Mouse (Mus musculus) embryo, embryonic 10 days (tissue): ENCODE data around the gene Serpina5.

Experiments
- DNase-seq: peaks from one replicate; pipeline ENCODE4 v3.0.0-alpha.2; 2015; ENCODE audit warnings: low spot score

Serpina5 gene

GRCm38 (mm10) chr12:104127696-104128095 lies 26.8 kb downstream of the Serpina5 start, which contains the start of gene Serpina3b:
TSS of gene Serpina3b (plus strand) at chr12:104127996.
- DNase-seq = no peak

DNA sequence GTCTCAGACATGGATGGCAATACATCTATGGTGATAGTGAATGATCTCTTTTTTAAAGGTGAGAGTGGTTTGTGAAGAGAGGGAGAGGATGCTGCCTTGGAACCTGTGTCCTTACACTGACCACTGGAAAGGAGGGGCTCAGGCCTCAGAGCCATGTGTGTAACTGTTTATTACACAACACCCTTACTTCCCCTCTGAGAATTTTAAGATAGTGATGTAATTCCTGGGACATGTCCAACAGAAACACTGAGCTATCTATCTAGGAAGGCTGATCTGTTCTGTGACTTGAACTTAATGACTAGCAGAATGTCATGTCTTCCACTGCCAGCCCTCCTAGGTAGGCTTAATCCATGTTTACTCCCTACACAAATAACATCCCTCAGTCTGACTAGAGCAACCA lies 30.1 kb downstream of the Serpina5 start:
- DNase-seq = no peak

DNA sequence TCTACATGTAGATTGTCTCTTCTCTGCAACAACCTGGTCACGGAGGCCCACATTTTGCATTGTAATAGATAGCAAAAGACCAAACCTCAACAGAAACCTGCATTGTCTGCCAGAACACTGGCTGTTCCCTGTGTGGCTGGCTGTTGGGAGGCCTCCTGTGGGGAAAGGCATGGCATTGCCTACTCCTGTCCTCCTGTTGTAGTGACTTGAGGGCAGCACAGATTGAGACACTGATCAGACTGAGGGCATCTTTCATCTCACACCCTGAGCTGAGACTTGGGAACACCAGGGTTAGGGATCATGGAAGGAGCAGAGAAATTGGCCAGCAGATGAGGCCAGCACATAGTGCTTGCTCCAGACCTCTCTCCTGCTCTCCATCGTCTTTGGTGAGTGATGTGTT lies 37.3 kb downstream of the Serpina5 start:
- no peak for DNase-seq

DNA sequence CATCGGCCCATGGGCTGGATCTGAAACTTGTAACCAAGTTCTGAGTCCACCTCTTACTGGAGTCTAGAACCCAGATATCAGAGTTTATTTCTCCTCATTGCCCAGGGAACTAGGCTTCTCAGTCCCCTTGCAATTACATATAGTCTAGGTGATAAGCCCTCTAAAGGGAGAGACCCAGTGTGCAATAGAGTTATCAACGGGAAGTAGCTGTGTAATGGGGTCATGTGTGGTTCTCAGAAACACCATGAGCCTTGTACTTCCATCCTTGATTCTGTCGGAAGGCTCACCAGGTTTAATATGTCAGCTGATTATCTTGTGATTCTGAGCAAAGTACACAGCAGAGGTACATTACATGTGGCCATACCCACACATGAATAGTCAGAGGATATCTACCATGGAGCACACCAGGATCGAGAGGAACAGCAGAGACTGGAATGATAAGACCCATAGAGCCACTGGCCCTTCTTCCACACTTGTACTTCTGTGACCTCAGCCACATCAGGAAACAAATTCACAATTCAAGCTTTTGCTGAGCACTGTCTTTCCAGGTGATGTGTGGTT lies 39.7 kb downstream of the Serpina5 start:
- no peak for DNase-seq

DNA sequence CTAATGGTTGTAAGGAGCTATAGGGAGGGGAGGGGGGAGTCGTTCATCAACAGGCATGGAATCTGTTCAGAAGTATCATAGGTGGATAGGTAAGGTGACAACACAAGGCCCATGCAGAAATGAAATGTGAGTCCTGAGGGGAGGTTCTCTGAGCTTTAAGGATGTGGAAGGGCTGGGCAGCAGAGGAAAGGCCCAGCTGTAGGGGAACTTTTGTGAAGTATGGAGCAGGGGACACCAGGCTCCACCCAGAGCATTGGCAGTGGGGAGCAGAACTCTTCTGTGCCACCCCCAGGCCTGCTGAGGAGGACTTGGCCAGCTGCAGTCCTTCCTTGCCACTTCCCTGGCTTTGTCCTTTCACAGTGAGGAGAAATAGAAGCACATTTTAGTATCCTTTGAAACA lies 40.6 kb downstream of the Serpina5 start:
- DNase-seq = no peak

GRCm38 (mm10) chr12:104142427-104142826 lies 41.5 kb downstream of the Serpina5 start:
- no peak for DNase-seq

- DNase-seq = no peak
Observed at GRCm38 (mm10) chr12:104143286-104143685, 42.4 kb downstream of the Serpina5 start.

DNA sequence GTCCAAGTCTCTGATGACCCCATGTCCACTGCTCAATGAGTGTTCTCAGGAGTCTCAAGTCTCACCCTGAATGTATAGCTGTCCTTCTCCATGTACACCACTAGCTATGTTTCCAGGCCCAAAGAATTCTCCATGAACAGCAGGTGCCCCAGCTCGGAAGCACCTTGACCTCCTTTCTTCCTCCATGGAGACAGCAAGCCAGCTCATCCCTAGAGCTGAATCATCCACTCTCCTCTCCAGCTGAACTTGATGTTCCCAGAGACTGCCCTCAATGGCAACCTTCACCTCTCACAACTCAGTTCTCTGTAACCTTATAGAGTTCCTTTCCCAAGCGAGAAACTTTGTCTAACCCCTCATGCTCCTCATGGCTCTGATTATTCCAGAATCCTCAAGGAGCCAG lies 44.7 kb downstream of the Serpina5 start:
- DNase-seq = no peak

DNA sequence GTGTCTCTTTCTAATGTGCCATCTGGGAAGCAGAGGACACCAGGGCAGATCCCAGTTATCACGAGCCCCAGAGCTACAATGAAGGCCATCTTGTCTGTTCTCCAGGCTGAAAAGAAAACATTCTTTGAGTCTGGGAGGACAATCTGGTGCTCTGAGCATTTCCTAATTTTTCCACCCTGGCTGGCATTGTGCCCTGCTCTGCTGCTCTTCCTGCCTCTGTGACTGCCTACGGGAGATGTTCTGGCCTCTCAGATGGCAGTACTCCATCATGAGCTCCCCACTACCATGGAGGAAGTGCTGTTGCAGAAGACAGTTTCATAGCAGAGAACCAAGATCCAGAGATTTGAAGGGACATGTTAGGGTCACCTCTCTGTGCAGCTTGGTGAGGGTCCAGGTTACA lies 51.1 kb downstream of the Serpina5 start:
- no peak for DNase-seq

- DNase-seq = no peak
Observed at GRCm38 (mm10) chr12:104153041-104153645, 52.2 kb downstream of the Serpina5 start.

DNA sequence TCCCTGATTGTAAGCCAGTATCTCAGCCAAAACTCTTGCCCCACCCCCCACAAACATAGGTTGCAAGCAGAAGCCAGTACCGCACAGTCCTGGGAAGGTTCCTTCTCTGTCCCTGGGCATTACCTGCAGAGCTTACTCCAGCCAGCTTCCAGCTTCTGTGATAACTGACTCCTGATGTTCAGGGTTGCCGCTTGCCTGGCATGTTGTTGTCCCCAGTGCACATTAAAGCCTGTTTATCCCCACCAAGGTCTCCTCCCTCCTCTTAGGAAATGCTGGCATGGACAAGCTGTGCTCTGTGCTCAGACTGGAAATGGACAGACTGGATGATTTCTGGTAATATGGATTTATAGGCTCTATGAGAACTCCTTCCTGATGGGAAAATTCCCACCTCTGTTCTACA lies 52.7 kb downstream of the Serpina5 start, which contains the start of gene Serpina3c:
TSS of gene Serpina3c (minus strand) at position 215 of the 400 bp plus-strand sequence.
- no peak for DNase-seq
